Mouse (Mus musculus): Measurements from ENCODE around the gene Exog. TPM values are rescaled to one million over a fixed set of nuclear protein-coding genes. Genes with fewer than 3 reads are reported as not detected.
A peak's percentile ranks its signal among the peaks of the same experiment; 100 is the strongest.

The Exog gene
- polyA plus RNA-seq, 1 experiment from 2014 or later = 46.3 TPM

- H3K4me2 ChIP-seq = no peak overlapping the region
- H3K27ac ChIP-seq = no peak overlapping the region
- WGBS = 74% methylated on average over 9 of the region's 9 CpGs
- no peak overlapping the region for H3K9ac ChIP-seq
- peaks cover 13% of the 10 kb centered on the region for H3K4me1 ChIP-seq
- no peak for ATAC-seq
- H3K27me3 ChIP-seq = no peaks in the 10 kb centered on the region
- no peaks in the 10 kb centered on the region for H3K36me3 ChIP-seq (ENCODE audit: poor library complexity, severe bottlenecking)
- H3K4me3 ChIP-seq = no peak overlapping the region
- H3K9me3 ChIP-seq (replicated peaks) = no peaks in the 10 kb centered on the region
Measured at GRCm38 (mm10) chr9:119484420-119484819, 39.7 kb downstream of the Exog start.

DNA sequence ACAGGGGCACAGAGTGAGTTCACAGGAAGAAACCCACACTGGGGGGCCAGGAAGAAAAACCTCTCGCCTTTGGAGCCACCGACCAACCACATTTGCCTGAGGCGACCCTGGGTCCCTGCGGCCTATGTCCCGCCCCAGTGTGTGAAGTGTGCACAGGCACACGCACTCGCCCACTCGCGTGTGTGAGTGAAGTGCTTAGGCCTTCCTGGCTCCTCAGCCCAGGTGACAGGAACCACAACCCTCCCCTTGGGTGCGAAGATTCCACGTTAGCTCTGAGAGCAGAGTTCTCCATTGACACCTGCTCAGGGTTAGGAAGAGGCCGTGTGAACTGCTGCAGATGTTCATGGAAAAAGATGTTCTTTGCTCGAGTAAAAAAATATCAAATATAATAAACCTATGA lies 40.1 kb downstream of the Exog start:
- no peak overlapping the region for H3K4me2 ChIP-seq
- no peak for ATAC-seq
- no peaks in the 10 kb centered on the region for H3K9me3 ChIP-seq (replicated peaks)
- H3K27me3 ChIP-seq = no peaks in the 10 kb centered on the region
- WGBS = 89% methylated on average over 13 of the region's 13 CpGs
- H3K9ac ChIP-seq = no peak overlapping the region
- H3K36me3 ChIP-seq (ENCODE audit: poor library complexity, severe bottlenecking) = no peaks in the 10 kb centered on the region
- H3K4me1 ChIP-seq = peaks cover 13% of the 10 kb centered on the region
- no peak overlapping the region for H3K27ac ChIP-seq
- no peak overlapping the region for H3K4me3 ChIP-seq

DNA sequence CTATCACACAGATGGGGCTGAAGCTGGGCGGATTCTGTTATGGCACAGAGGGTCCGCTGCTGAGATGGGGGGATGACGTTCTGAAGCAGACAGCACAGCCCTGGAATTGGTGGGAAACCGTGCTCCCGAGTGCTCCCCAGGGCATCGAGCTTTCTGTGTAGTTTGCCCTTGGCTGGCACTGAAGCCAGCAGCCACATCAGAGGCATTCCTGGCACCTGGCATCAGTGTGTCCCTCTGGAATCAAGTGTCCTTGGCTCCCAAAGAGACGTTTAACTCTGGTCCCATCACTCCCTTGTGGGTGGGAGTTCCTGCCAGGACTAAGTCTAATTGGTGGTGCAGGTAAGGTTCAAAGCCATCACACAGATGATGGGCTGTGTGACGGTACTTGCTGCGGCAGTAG lies 51.6 kb downstream of the Exog start:
- no peak for ATAC-seq
- no peaks in the 10 kb centered on the region for H3K27me3 ChIP-seq
- H3K4me3 ChIP-seq = no peak overlapping the region
- H3K9ac ChIP-seq = no peak overlapping the region
- 0 out of 2 replicates have a peak, but pooled peaks cover 5% of the 10 kb centered on the region for H3K4me1 ChIP-seq
- H3K9me3 ChIP-seq (replicated peaks) = no peaks in the 10 kb centered on the region
- H3K27ac ChIP-seq = no peak overlapping the region
- WGBS = 85% methylated on average over 9 of the region's 9 CpGs
- no peaks in the 10 kb centered on the region for H3K36me3 ChIP-seq (ENCODE audit: poor library complexity, severe bottlenecking)
- no peak overlapping the region for H3K4me2 ChIP-seq

DNA sequence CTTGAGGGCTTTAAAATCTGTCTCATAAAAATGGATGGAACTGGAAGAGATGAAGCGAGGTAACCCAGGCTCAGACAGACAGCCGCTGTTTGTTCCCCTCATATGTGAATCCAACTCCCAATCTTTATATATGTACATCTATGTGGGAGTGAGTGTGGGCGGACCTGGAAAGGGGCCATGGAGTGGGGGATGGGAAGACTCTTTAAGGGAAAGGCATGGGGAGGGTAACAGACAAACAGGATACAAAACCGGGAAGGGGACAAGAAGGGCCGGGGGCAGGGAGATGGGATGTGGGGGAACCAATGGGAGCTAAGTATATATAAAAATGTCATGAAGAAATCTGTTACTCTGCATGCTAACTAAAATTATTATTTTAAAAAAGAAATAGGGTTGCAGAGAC lies 52.2 kb downstream of the Exog start:
- H3K36me3 ChIP-seq (ENCODE audit: poor library complexity, severe bottlenecking) = no peaks in the 10 kb centered on the region
- 70% methylated on average over 5 of the region's 5 CpGs for WGBS
- H3K27me3 ChIP-seq = no peaks in the 10 kb centered on the region
- no peaks in the 10 kb centered on the region for H3K9me3 ChIP-seq (replicated peaks)
- no peak overlapping the region for H3K9ac ChIP-seq
- no peak overlapping the region for H3K27ac ChIP-seq
- no peak for ATAC-seq
- H3K4me3 ChIP-seq = no peak overlapping the region
- H3K4me2 ChIP-seq = no peak overlapping the region
- 0 out of 2 replicates have a peak, but pooled peaks cover 5% of the 10 kb centered on the region for H3K4me1 ChIP-seq

- H3K4me1 ChIP-seq = 0 out of 2 replicates have a peak, but pooled peaks cover 5% of the 10 kb centered on the region
- H3K27ac ChIP-seq = no peak overlapping the region
- H3K27me3 ChIP-seq = no peaks in the 10 kb centered on the region
- H3K9ac ChIP-seq = no peak overlapping the region
- H3K36me3 ChIP-seq (ENCODE audit: poor library complexity, severe bottlenecking) = no peaks in the 10 kb centered on the region
- whole genome bisulfite sequencing = 90% methylated on average over 15 of the region's 15 CpGs
- no peak for ATAC-seq
- H3K9me3 ChIP-seq (replicated peaks) = no peaks in the 10 kb centered on the region
- H3K4me3 ChIP-seq = no peak overlapping the region
- no peak overlapping the region for H3K4me2 ChIP-seq
Measured at GRCm38 (mm10) chr9:119497546-119498246, 53.0 kb downstream of the Exog start.

GRCm38 (mm10) chr9:119498247-119498607 lies 53.5 kb downstream of the Exog start:
- Histone ChIP-seq H3K9me3 (replicated peaks) (no peaks in the 10 kb centered on the region), H3K27ac (no peak overlapping the region), H3K9ac (no peak overlapping the region), H3K27me3 (no peaks in the 10 kb centered on the region), H3K4me2 (no peak overlapping the region), H3K4me3 (no peak overlapping the region), H3K4me1 (0 out of 2 replicates have a peak, but pooled peaks cover 5% of the 10 kb centered on the region), H3K36me3 (ENCODE audit: poor library complexity, severe bottlenecking) (no peaks in the 10 kb centered on the region)
- 86% methylated on average over 9 of the region's 9 CpGs for WGBS
- ATAC-seq = no peak

GRCm38 (mm10) chr9:119498885-119499284 lies 54.1 kb downstream of the Exog start:
- Histone ChIP-seq H3K27ac (no peak overlapping the region), H3K9me3 (replicated peaks) (no peaks in the 10 kb centered on the region), H3K9ac (no peak overlapping the region), H3K27me3 (no peaks in the 10 kb centered on the region), H3K36me3 (ENCODE audit: poor library complexity, severe bottlenecking) (no peaks in the 10 kb centered on the region), H3K4me1 (0 out of 2 replicates have a peak, but pooled peaks cover 5% of the 10 kb centered on the region), H3K4me2 (no peak overlapping the region), H3K4me3 (no peak overlapping the region)
- ATAC-seq = no peak
- WGBS = 87% methylated on average over 7 of the region's 7 CpGs

GRCm38 (mm10) chr9:119503613-119504012 lies 58.9 kb downstream of the Exog start:
- H3K36me3 ChIP-seq (ENCODE audit: poor library complexity, severe bottlenecking) = peaks cover 5% of the 10 kb centered on the region; the same call in 1 of the 2 replicates
- no peak overlapping the region for H3K27ac ChIP-seq
- no peak overlapping the region for H3K4me2 ChIP-seq
- no peaks in the 10 kb centered on the region for H3K27me3 ChIP-seq
- ATAC-seq = no peak
- no peaks in the 10 kb centered on the region for H3K4me1 ChIP-seq
- WGBS = 94% methylated on average over 9 of the region's 9 CpGs
- 0 out of 2 replicates have a peak, but pooled peaks cover 4% of the 10 kb centered on the region for H3K9me3 ChIP-seq (replicated peaks)
- no peak overlapping the region for H3K9ac ChIP-seq
- H3K4me3 ChIP-seq = no peak overlapping the region

- 76% methylated on average over 11 of the region's 11 CpGs for WGBS
- no peak for ATAC-seq
- no peak overlapping the region for H3K27ac ChIP-seq
- no peaks in the 10 kb centered on the region for H3K4me1 ChIP-seq
- H3K9ac ChIP-seq = no peak overlapping the region
- H3K36me3 ChIP-seq (ENCODE audit: poor library complexity, severe bottlenecking) = peaks cover 5% of the 10 kb centered on the region; the same call in 1 of the 2 replicates
- H3K4me2 ChIP-seq = no peak overlapping the region
- H3K4me3 ChIP-seq = no peak overlapping the region
- 0 out of 2 replicates have a peak, but pooled peaks cover 4% of the 10 kb centered on the region for H3K9me3 ChIP-seq (replicated peaks)
- H3K27me3 ChIP-seq = no peaks in the 10 kb centered on the region
Measured at GRCm38 (mm10) chr9:119504981-119505658, 60.4 kb downstream of the Exog start.

GRCm38 (mm10) chr9:119510902-119511301 lies 66.2 kb downstream of the Exog start:
- 50% methylated on average over 6 of the region's 6 CpGs for WGBS
- peak; percentile 95 for ATAC-seq
- Histone ChIP-seq H3K9ac (no peak overlapping the region), H3K4me3 (no peak overlapping the region), H3K4me2 (no peak overlapping the region), H3K36me3 (ENCODE audit: poor library complexity, severe bottlenecking) (peaks cover 5% of the 10 kb centered on the region; the same call in 1 of the 2 replicates), H3K4me1 (no peaks in the 10 kb centered on the region), H3K27me3 (no peaks in the 10 kb centered on the region), H3K27ac (no peak overlapping the region), H3K9me3 (replicated peaks) (0 out of 2 replicates have a peak, but pooled peaks cover 4% of the 10 kb centered on the region)

GRCm38 (mm10) chr9:119512993-119513392 lies 68.2 kb downstream of the Exog start:
- no peak overlapping the region for H3K4me2 ChIP-seq
- no peak for ATAC-seq
- peaks cover 12% of the 10 kb centered on the region for H3K4me1 ChIP-seq
- no peak overlapping the region for H3K27ac ChIP-seq
- no peaks in the 10 kb centered on the region for H3K27me3 ChIP-seq
- H3K9me3 ChIP-seq (replicated peaks) = no peaks in the 10 kb centered on the region
- no peak overlapping the region for H3K9ac ChIP-seq
- WGBS = 86% methylated on average over 9 of the region's 9 CpGs
- H3K4me3 ChIP-seq = no peak overlapping the region
- no peaks in the 10 kb centered on the region for H3K36me3 ChIP-seq (ENCODE audit: poor library complexity, severe bottlenecking)

DNA sequence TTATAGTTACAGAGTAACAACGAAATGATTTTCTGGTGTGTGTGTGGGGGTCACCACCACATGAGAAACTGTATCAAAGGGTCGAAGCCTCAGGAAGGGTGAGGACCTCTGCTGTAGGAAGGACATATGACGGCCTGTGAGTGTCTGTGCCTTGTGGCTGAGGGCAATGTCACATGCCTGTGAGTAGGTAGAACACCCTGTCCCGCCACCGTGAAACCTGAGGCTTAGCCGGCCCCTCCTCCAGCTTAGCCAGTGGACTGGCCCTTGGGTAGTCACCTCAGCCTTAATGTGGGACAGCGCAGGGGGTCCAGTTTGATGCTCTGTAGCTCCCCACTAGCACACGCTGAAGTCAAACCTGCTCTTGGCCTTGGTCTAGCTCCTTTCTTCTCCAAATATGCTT lies 69.1 kb downstream of the Exog start:
- Histone ChIP-seq H3K36me3 (ENCODE audit: poor library complexity, severe bottlenecking) (no peaks in the 10 kb centered on the region), H3K4me1 (peaks cover 17% of the 10 kb centered on the region), H3K9me3 (replicated peaks) (no peaks in the 10 kb centered on the region), H3K4me2 (no peak overlapping the region), H3K27me3 (no peaks in the 10 kb centered on the region), H3K4me3 (no peak overlapping the region), H3K9ac (no peak overlapping the region), H3K27ac (no peak overlapping the region)
- 90% methylated on average over 8 of the region's 8 CpGs for WGBS
- ATAC-seq = no peak

All from forebrain, embryonic 13.5 days (tissue).